In genomic region chr12:24890684-24891459, GRCm38 (mm10) we compare ENCODE assay signal across 19 mouse cellular contexts.
DNase-seq lines count a peak whose midpoint lies in the region; ATAC-seq and TF ChIP-seq lines count a peak whose summit lies in the region.
"Had no signal": no experiment of that assay in that cellular context is flagged by ENCODE, and none has a peak within 500 bp of the region (broad histone marks: within the 10 kb centered on the region; RNA-seq: fewer than 3 reads in every experiment).

No protein-coding gene starts in this region.

- no peak overlapping the region for H3K4me3 ChIP-seq in heart, embryonic 11.5 days (ENCODE audit: low read depth, low read length)
- H3K4me3 ChIP-seq in bone marrow, adult 2 months (replicated peaks; ENCODE audit: control insufficient read depth, low read depth, low read length) = no peak overlapping the region
- H3K4me3 ChIP-seq in liver, postnatal 0 days (ENCODE audit: low read depth, low read length) = no peak overlapping the region
- H3K4me3 ChIP-seq: forebrain, embryonic 13.5 days; heart, embryonic 15.5 days; midbrain, embryonic 15.5 days; myocyte; neural tube, embryonic 15.5 days had no signal

- TF ChIP-seq CTCF in bone marrow, adult 2 months (IDR thresholded peaks at IDR 0.05; ENCODE audit: control insufficient read depth, insufficient read depth, low read length) = no peak
- no peak for TF ChIP-seq CTCF in liver, postnatal 0 days (IDR thresholded peaks at IDR 0.05; ENCODE audit: low read depth)

- H3K9me3 ChIP-seq in heart, embryonic 11.5 days (replicated peaks; ENCODE audit: control insufficient read depth, low read length) = no peaks in the 10 kb centered on the region
- H3K9me3 ChIP-seq in liver, postnatal 0 days (ENCODE audit: low read length) = no peaks in the 10 kb centered on the region
- H3K9me3 ChIP-seq: forebrain, embryonic 13.5 days; G1E; heart, embryonic 15.5 days; midbrain, embryonic 15.5 days; neural tube, embryonic 15.5 days had no signal

- no peak overlapping the region for H3K9ac ChIP-seq in heart, embryonic 11.5 days (ENCODE audit: low read depth, low read length)
- H3K9ac ChIP-seq in liver, postnatal 0 days (replicated peaks) = peak overlapping the region; percentile 47
- H3K9ac ChIP-seq: forebrain, embryonic 13.5 days; heart, embryonic 15.5 days; midbrain, embryonic 15.5 days; neural tube, embryonic 15.5 days had no signal

- no peak overlapping the region for H3K4me2 ChIP-seq in heart, embryonic 11.5 days
- peak overlapping the region; percentile 48 for H3K4me2 ChIP-seq in liver, postnatal 0 days (ENCODE audit: low read depth, low read length)
- H3K4me2 ChIP-seq: forebrain, embryonic 13.5 days; heart, embryonic 15.5 days; midbrain, embryonic 15.5 days; neural tube, embryonic 15.5 days had no signal

- no peak for TF ChIP-seq POLR2A in bone marrow, adult 2 months (IDR thresholded peaks at IDR 0.05; ENCODE audit: borderline replicate concordance, control insufficient read depth, low read depth, low read length)

- DNase-seq in heart, postnatal 4 days = no peak
- peak; percentile 72 for DNase-seq in liver
- no peak for DNase-seq in liver, postnatal 0 days
- DNase-seq in right cerebral cortex, postnatal 36 days (ENCODE audit: low spot score in 2 of 2) = no peak
- DNase-seq in adrenal gland, adult 2 months = no peak
- DNase-seq: adrenal gland, postnatal 25 days; cerebellum, adult 2 months; lung, postnatal 10 days; right cerebral cortex, postnatal 14 days; thymus, postnatal 25 days had no signal

- peak overlapping the region; percentile 1; the same call in 1 of the 2 replicates for H3K27ac ChIP-seq in heart, embryonic 11.5 days (ENCODE audit: low read depth, low read length)
- H3K27ac ChIP-seq in bone marrow, adult 2 months (ENCODE audit: control insufficient read depth, insufficient read depth, low read depth, low read length, poor library complexity) = peak overlapping the region; percentile 91
- peak overlapping the region; percentile 84 for H3K27ac ChIP-seq in liver, postnatal 0 days (ENCODE audit: low read depth)
- H3K27ac ChIP-seq: forebrain, embryonic 13.5 days; midbrain, embryonic 15.5 days; neural tube, embryonic 15.5 days had no signal

- no peak for TF ChIP-seq EP300 in liver, postnatal 0 days (IDR thresholded peaks at IDR 0.05; ENCODE audit: low read depth)

- H3K27me3 ChIP-seq in heart, embryonic 11.5 days (ENCODE audit: control insufficient read depth, insufficient read depth, low read length) = no peaks in the 10 kb centered on the region
- no peaks in the 10 kb centered on the region for H3K27me3 ChIP-seq in liver, postnatal 0 days (ENCODE audit: insufficient read depth, low read length)
- H3K27me3 ChIP-seq: forebrain, embryonic 13.5 days; heart, embryonic 15.5 days; midbrain, embryonic 15.5 days; neural tube, embryonic 15.5 days had no signal

- WGBS in heart, embryonic 11.5 days (ENCODE audit: insufficient replicate concordance) = 85% methylated on average over 8 of the region's 8 CpGs
- WGBS in bone marrow, adult 2 months = 71% methylated on average over 8 of the region's 8 CpGs
- 74% methylated on average over 8 of the region's 8 CpGs for WGBS in liver, postnatal 0 days (ENCODE audit: insufficient replicate concordance)

- H3K36me3 ChIP-seq in heart, embryonic 11.5 days (ENCODE audit: control insufficient read depth, insufficient read depth, low read length) = peaks cover 3% of the 10 kb centered on the region; the same call in 1 of the 2 replicates
- H3K36me3 ChIP-seq in liver, postnatal 0 days (replicated peaks; ENCODE audit: insufficient read depth, low read length) = no peaks in the 10 kb centered on the region
- H3K36me3 ChIP-seq: heart, embryonic 15.5 days; midbrain, embryonic 15.5 days had no signal

- no peak for ATAC-seq in heart, embryonic 11.5 days (replicated peaks; ENCODE audit: insufficient number of reproducible peaks, low FRiP score, low TSS enrichment)
- ATAC-seq in liver, postnatal 0 days = 0 out of 2 replicates have a peak, but pooled peaks have one; percentile 10
- no peak for ATAC-seq in megakaryocyte, adult 5-6 weeks (ENCODE audit: poor library complexity, severe bottlenecking)
- ATAC-seq: forebrain, embryonic 13.5 days; midbrain, embryonic 15.5 days had no signal

- H3K4me1 ChIP-seq in heart, embryonic 11.5 days (ENCODE audit: control insufficient read depth, insufficient read depth, low read length) = peaks cover 26% of the 10 kb centered on the region
- peaks cover 9% of the 10 kb centered on the region for H3K4me1 ChIP-seq in bone marrow, adult 2 months (ENCODE audit: control insufficient read depth, insufficient read depth, low read length)
- H3K4me1 ChIP-seq in liver, postnatal 0 days (ENCODE audit: insufficient read depth) = peaks cover 51% of the 10 kb centered on the region

Comparison
In these comparisons a context has a peak if more than half of its experiments do, and no peak if none do; other contexts are left out.
1. H3K27ac ChIP-seq: peak in every context shown above with its lines; median percentile 91 in bone marrow, adult 2 months; 84 in liver, postnatal 0 days; 1 in heart, embryonic 11.5 days.